Mouse (Mus musculus) ES-E14 (cell line): Measurements from ENCODE around the gene Glo1. TPM values are rescaled to one million over a fixed set of nuclear protein-coding genes. Genes with fewer than 3 reads are reported as not detected.
A peak's percentile ranks its signal among the peaks of the same experiment; 100 is the strongest.

Experiments
- DNase-seq: peaks from one replicate; pipeline ENCODE4 v3.0.0-alpha.2; 2013; ENCODE audit warnings: low read depth, low spot score
- H3K27ac ChIP-seq: 2 replicates; pipeline ENCODE4 v1.5.1; 2012; ENCODE audit warnings: low read depth, mild to moderate bottlenecking, low read length, moderate library complexity, mixed read lengths; ENCODE audit not compliant: poor library complexity, insufficient read depth, severe bottlenecking
- H3K36me3 ChIP-seq: 2 replicates; pipeline ENCODE4 v1.6.1; 2012; ENCODE audit warnings: mild to moderate bottlenecking, low read length, moderate library complexity, mixed read lengths; ENCODE audit not compliant: control insufficient read depth, poor library complexity, insufficient read depth, severe bottlenecking
- H3K4me1 ChIP-seq, 2 experiments: fragments of 150-350 bp in 1 of 2; sonication (generic) in 1 of 2; 2 replicates each; pipeline ENCODE4 v1.6.1; 2012; ENCODE audit warnings: low read length in 2 of 2, mild to moderate bottlenecking in 1 of 2, mixed read lengths in 1 of 2; ENCODE audit not compliant: control insufficient read depth in 2 of 2, insufficient read depth in 2 of 2, poor library complexity in 1 of 2
- H3K4me3 ChIP-seq, 2 experiments: fragments of 150-350 bp in 1 of 2; sonication (generic) in 1 of 2; 2 replicates each; pipeline ENCODE4 v1.5.1; 2012; ENCODE audit warnings: low read length in 2 of 2, low read depth in 1 of 2, mild to moderate bottlenecking in 1 of 2, mixed read lengths in 1 of 2; ENCODE audit not compliant: insufficient read depth in 1 of 2, poor library complexity in 1 of 2, severe bottlenecking in 1 of 2
- H3K9ac ChIP-seq: 2 replicates; pipeline ENCODE4 v1.6.1; 2012; ENCODE audit warnings: low read depth, mild to moderate bottlenecking, low read length, mixed read lengths; ENCODE audit not compliant: poor library complexity, insufficient read depth, severe bottlenecking
- H3K9me3 ChIP-seq: fragments of 150-350 bp; sonication (generic); 2 replicates; pipeline ENCODE4 v1.6.1; 2012; ENCODE audit warnings: low read depth, mild to moderate bottlenecking, low read length; ENCODE audit not compliant: control insufficient read depth, insufficient read depth
- CHD2 ChIP-seq: IDR thresholded peaks from 2 replicates; pipeline ENCODE4 v1.6.1; 2014; ENCODE audit warnings: mild to moderate bottlenecking, low read depth, low read length, inconsistent platforms
- HCFC1 ChIP-seq: IDR thresholded peaks from 2 replicates; pipeline ENCODE4 v1.6.1; 2012; ENCODE audit warnings: low read length, inconsistent platforms, borderline replicate concordance; ENCODE audit not compliant: insufficient read depth
- MAFK ChIP-seq: IDR thresholded peaks from 2 replicates; pipeline ENCODE4 v1.6.1; 2014; ENCODE audit warnings: mild to moderate bottlenecking, low read depth, low read length, inconsistent platforms; ENCODE audit not compliant: insufficient read depth
- ZC3H11A ChIP-seq: IDR thresholded peaks from 2 replicates; pipeline ENCODE4 v1.6.1; 2012; ENCODE audit warnings: low read depth, mild to moderate bottlenecking, inconsistent platforms, low read length, borderline replicate concordance
- ZNF384 ChIP-seq: IDR thresholded peaks from 2 replicates; pipeline ENCODE4 v1.6.1; 2012; ENCODE audit warnings: low read depth, low read length, inconsistent platforms
- in situ Hi-C, 2 experiments: fragments of 600-800 bp; cut with MboI; formaldehyde crosslinking; loops; one replicate each; pipeline ENCODE4 v1.15.1; 2025; ENCODE audit warnings: low sequenced_read_pairs in 2 of 2, inconsistent platforms in 1 of 2; ENCODE audit not compliant: unreplicated experiment in 2 of 2
- total RNA-seq: library from RNA; depleted of rRNA; stranded (reverse); fragments of 300-350 nt; gene quantifications from 2 replicates; pipeline ENCODE4 v1.2.3, GENCODE M21; 2012

Glo1 gene
- total RNA-seq, 1 experiment = 283 TPM

DNA sequence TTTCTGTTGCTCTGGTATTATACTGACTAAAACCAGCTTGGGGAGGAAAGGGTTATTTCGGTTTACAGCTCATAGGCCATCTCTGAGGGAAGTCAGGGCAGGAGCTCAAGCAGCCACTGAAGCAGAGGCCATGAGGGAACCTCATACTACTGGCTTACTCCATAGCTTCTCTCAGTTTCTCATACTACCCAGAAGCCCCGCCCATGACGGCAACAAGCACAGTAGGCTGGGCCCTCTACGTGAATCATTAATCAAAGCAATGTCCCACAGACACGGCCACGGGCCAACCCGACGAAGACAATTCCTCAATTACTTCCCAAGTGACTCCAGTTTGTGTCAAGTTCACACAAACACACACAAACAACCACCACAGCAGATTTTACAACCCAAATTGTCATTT, 56.5 kb downstream of the Glo1 start:
- no peak overlapping the region for H3K4me3 ChIP-seq
- no peaks in the 10 kb centered on the region for H3K9me3 ChIP-seq
- TF ChIP-seq MAFK (no peak), CHD2 (no peak), ZNF384 (no peak), HCFC1 (no peak), ZC3H11A (no peak)
- no peak for DNase-seq
- in situ Hi-C loops = no loop called here
- no peak overlapping the region for H3K9ac ChIP-seq
- no peak overlapping the region; the same call in 1 of the 2 replicates for H3K27ac ChIP-seq
- H3K36me3 ChIP-seq = no peaks in the 10 kb centered on the region
- peaks cover 3 to 7% of the 10 kb centered on the region in 2 experiments; a peak in 3 of 4 replicates for H3K4me1 ChIP-seq

DNA sequence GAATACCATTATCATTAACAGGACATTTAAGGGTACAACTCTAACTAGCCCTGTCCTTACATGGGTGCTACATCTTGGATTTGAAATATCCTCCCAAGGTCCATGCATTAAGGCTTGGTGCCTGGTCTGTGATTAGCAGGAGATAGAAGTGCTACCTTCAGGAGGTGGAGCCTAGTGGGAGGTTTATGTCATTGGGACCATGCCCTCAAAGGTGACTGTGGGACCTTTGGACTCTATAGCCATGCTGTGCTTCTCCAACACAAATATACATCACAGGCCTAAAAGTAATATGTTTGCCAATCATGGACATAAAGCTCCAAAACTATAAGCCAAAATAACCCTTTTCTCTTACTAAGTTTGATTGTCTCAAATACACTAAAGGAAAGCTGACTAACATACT, 58.2 kb downstream of the Glo1 start:
- Histone ChIP-seq H3K36me3 (no peaks in the 10 kb centered on the region), H3K9me3 (no peaks in the 10 kb centered on the region), H3K4me1 (peaks cover 0 to 8% of the 10 kb centered on the region in 2 experiments; a peak in 3 of 4 replicates), H3K4me3 (no peak overlapping the region), H3K27ac (no peak overlapping the region), H3K9ac (no peak overlapping the region)
- TF ChIP-seq CHD2 (no peak), MAFK (no peak), HCFC1 (no peak), ZC3H11A (no peak), ZNF384 (no peak)
- no peak for DNase-seq
- in situ Hi-C loops = no loop called here

DNA sequence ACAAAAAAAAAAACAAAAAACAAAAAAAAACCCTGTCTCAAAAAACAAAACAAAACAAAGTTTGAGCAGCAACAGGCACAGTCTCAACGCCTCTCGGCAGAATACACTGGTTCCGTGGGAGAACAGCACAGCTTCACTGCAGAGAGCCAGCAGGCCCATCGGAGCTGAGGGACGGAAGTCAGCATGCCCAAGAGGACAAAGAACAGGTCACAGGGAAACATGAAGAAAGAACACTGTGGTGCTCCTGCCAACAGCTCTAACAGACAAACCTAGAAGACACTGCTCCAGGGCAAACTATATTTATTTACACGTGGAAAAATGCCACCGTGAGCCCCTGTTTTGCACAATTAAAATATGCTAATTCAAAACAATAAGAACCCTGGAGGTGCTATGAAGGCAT, 61.7 kb downstream of the Glo1 start:
- TF ChIP-seq CHD2 (no peak), ZC3H11A (no peak), MAFK (no peak)
- no peak overlapping the region for H3K27ac ChIP-seq
- peaks cover 0 to 5% of the 10 kb centered on the region in 2 experiments; a peak in 3 of 4 replicates for H3K4me1 ChIP-seq
- no peak overlapping the region for H3K4me3 ChIP-seq
- in situ Hi-C loops = no loop called here
- no peak overlapping the region for H3K9ac ChIP-seq
- no peak for DNase-seq
- H3K9me3 ChIP-seq = no peaks in the 10 kb centered on the region
- no peaks in the 10 kb centered on the region for H3K36me3 ChIP-seq

DNA sequence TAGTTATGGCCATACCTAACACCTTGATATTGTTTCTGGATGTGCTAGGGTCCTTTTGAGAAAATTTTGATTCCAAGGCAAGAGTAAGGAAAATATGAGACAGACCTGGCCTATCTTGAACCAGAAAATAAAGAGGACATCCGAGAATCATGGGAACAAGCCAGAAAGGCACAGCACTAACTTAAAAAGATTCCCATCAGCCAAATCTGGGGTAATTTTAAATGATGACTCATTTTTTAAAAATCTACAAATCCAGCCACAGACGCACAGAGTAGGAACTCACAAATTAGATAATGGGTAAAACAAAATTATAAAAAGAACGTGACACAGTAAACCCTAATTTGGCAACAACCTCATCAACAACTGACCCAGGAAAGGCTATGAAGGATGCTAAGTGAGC, 62.3 kb downstream of the Glo1 start:
- Histone ChIP-seq H3K9ac (no peak overlapping the region), H3K9me3 (no peaks in the 10 kb centered on the region), H3K4me1 (peaks cover 0 to 5% of the 10 kb centered on the region in 2 experiments; a peak in 3 of 4 replicates), H3K27ac (no peak overlapping the region), H3K4me3 (no peak overlapping the region), H3K36me3 (no peaks in the 10 kb centered on the region)
- no peak for TF ChIP-seq ZNF384
- TF ChIP-seq ZC3H11A = no peak
- no peak for TF ChIP-seq CHD2
- no peak for TF ChIP-seq HCFC1
- no peak for TF ChIP-seq MAFK
- in situ Hi-C loops = no loop called here
- no peak for DNase-seq

DNA sequence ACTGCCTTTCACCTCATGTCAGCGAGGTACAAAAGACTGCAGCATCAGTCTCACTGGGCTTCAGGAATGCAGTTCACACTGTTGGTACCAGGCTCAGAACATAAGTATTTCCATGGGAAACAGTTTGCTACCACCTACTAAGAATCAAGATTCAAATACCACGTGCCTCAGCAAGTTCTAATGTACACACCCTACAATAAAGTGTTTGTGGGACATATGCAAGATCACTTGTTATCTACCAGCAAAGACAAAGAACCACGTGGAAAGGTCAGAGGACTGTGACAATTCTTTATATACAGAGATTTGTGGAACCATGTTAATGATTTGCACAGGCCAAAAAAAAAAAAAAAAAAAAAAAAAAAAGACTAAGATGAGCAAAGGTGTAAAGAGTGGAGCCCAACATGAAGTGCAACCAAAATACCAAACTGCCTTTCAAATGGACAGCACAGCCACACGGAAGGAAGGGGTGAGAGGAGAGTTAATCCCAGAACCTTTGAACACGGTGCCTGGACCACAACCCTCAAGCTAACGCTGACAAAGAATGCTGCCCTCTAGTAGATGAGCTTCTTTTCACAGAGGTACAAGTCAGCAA, 63.1 kb downstream of the Glo1 start:
- Histone ChIP-seq H3K4me3 (no peak overlapping the region), H3K36me3 (no peaks in the 10 kb centered on the region), H3K9ac (no peak overlapping the region), H3K27ac (no peak overlapping the region), H3K9me3 (no peaks in the 10 kb centered on the region), H3K4me1 (peaks cover 0 to 5% of the 10 kb centered on the region in 2 experiments; a peak in 3 of 4 replicates)
- TF ChIP-seq ZNF384 (peak; percentile 65), ZC3H11A (no peak)
- no peak for DNase-seq
- in situ Hi-C loops = no loop called here
